Mouse (Mus musculus) heart, embryonic 13.5 days (tissue): ENCODE results near the gene Mroh7. TPM values are rescaled to one million over a fixed set of nuclear protein-coding genes. Genes with fewer than 3 reads are reported as not detected.
"Not testable (repeated sequence)": the region's sequence is repeated elsewhere in the genome, so short reads cannot be mapped to it uniquely, and the experiment has no call there.

Source experiments
- ATAC-seq: fragments of 200-750 bp; cut with Nextera tagmentation; 2 replicates; pipeline ENCODE4 v1.8.0; 2017; ENCODE audit warnings: moderate TSS enrichment; ENCODE audit not compliant: insufficient number of reproducible peaks, low FRiP score, low TSS enrichment; ENCODE audit errors: extremely low read depth
- H3K27ac ChIP-seq: fragments of 300-500 bp; sonication (generic); replicated peaks from 2 replicates; pipeline ENCODE4 v1.5.1; 2015; ENCODE audit warnings: moderate library complexity, mild to moderate bottlenecking, inconsistent platforms
- H3K27me3 ChIP-seq: fragments of 300-500 bp; sonication (generic); replicated peaks from 2 replicates; pipeline ENCODE4 v1.6.1; 2015; ENCODE audit warnings: mild to moderate bottlenecking, inconsistent platforms
- H3K36me3 ChIP-seq: fragments of 300-500 bp; sonication (generic); 2 replicates; pipeline ENCODE4 v1.6.1; 2015; ENCODE audit warnings: mild to moderate bottlenecking, inconsistent platforms
- H3K4me1 ChIP-seq: fragments of 300-500 bp; sonication (generic); 2 replicates; pipeline ENCODE4 v1.6.1; 2015; ENCODE audit warnings: inconsistent platforms
- H3K4me2 ChIP-seq: fragments of 300-500 bp; sonication (generic); 2 replicates; pipeline ENCODE4 v1.6.1; 2015; ENCODE audit warnings: inconsistent platforms, mild to moderate bottlenecking, moderate library complexity
- H3K4me3 ChIP-seq: fragments of 300-500 bp; sonication (generic); 2 replicates; pipeline ENCODE4 v1.5.1; 2015; ENCODE audit warnings: moderate library complexity, mild to moderate bottlenecking, inconsistent platforms
- H3K9ac ChIP-seq: fragments of 300-500 bp; sonication (generic); 2 replicates; pipeline ENCODE4 v1.6.1; 2015; ENCODE audit warnings: inconsistent platforms, mild to moderate bottlenecking, moderate library complexity
- H3K9me3 ChIP-seq: fragments of 300-500 bp; sonication (generic); 2 replicates; pipeline ENCODE4 v1.6.1; 2016; ENCODE audit warnings: inconsistent platforms
- WGBS: fragments of 180-500 bp; shearing (Covaris S2); methylation state at CpG from one replicate; pipeline ENCODE4 v1.1.7; 2015; ENCODE audit warnings: mixed read lengths; 5-methylcytosine and 5-hydroxymethylcytosine counted together
- polyA plus RNA-seq: library from polyadenylated mRNA; unstranded; fragments of >200 nt; fragmentation: Nextera tagmentation; extraction: Ambion mirVana; gene quantifications from 2 replicates; pipeline ENCODE4 v1.2.1, GENCODE M21; 2015

Gene Mroh7
- 0.43 and 0.49 TPM in 2 replicates for polyA plus RNA-seq

GRCm38 (mm10) chr4:106730814-106731213 is at the start of gene Mroh7:
Gene Mroh7, minus strand, starts transcription at chr4:106730925.
- Histone ChIP-seq H3K9me3 (no peaks in the 10 kb centered on the region), H3K9ac (no peak within 1 kb of the TSS), H3K27me3 (0 out of 2 replicates have a peak, but pooled peaks cover 3% of the 10 kb centered on the region), H3K27ac (no peak within 1 kb of the TSS), H3K36me3 (no peaks in the 10 kb centered on the region), H3K4me3 (no peak within 1 kb of the TSS), H3K4me1 (no peaks in the 10 kb centered on the region), H3K4me2 (no peak within 1 kb of the TSS)
- no peak for ATAC-seq
- 78% methylated on average over 7 of the region's 7 CpGs for WGBS

- Histone ChIP-seq H3K27me3 (no peaks in the 10 kb centered on the region), H3K4me2 (no peak overlapping the region), H3K9ac (no peak overlapping the region), H3K4me3 (no peak overlapping the region), H3K4me1 (peaks cover 58% of the 10 kb centered on the region), H3K27ac (0 out of 2 replicates have a peak overlapping the region, but pooled peaks have one; percentile 88), H3K9me3 (no peaks in the 10 kb centered on the region), H3K36me3 (no peaks in the 10 kb centered on the region)
- ATAC-seq = no peak
- WGBS = 47% methylated on average over 3 of the region's 3 CpGs
These were observed 49.3 kb upstream of the Mroh7 start for GRCm38 (mm10) chr4:106780045-106780444.

GRCm38 (mm10) chr4:106778116-106778788 is 47.5 kb upstream of the Mroh7 start:
- ATAC-seq = peak; percentile 70; the same call in 1 of the 2 replicates
- H3K4me3 ChIP-seq = no peak overlapping the region
- H3K27ac ChIP-seq = peak overlapping the region; percentile 88
- no peaks in the 10 kb centered on the region for H3K9me3 ChIP-seq
- peak overlapping the region; percentile 31 for H3K4me2 ChIP-seq
- H3K9ac ChIP-seq = peak overlapping the region; percentile 73
- WGBS = 45% methylated on average over 5 of the region's 5 CpGs
- H3K36me3 ChIP-seq = no peaks in the 10 kb centered on the region
- H3K27me3 ChIP-seq = no peaks in the 10 kb centered on the region
- H3K4me1 ChIP-seq = peaks cover 44% of the 10 kb centered on the region

- Histone ChIP-seq H3K9ac (no peak overlapping the region), H3K27me3 (no peaks in the 10 kb centered on the region)
- no peak for ATAC-seq
These were observed 46.3 kb upstream of the Mroh7 start for GRCm38 (mm10) chr4:106776998-106777397.

GRCm38 (mm10) chr4:106775767-106776166 is 45.0 kb upstream of the Mroh7 start:
- H3K4me2 ChIP-seq, H3K9ac ChIP-seq, ATAC-seq, H3K4me3 ChIP-seq, H3K27ac ChIP-seq, H3K9me3 ChIP-seq, H3K27me3 ChIP-seq, H3K36me3 ChIP-seq: not testable (repeated sequence)
- 81% methylated on average over 6 of the region's 6 CpGs for WGBS
- H3K4me1 ChIP-seq = peaks cover 36% of the 10 kb centered on the region

More at GRCm38 (mm10) chr4:106776998-106777397, 46.3 kb upstream of the Mroh7 start:
- Histone ChIP-seq H3K4me3 (no peak overlapping the region), H3K36me3 (no peaks in the 10 kb centered on the region), H3K9me3 (no peaks in the 10 kb centered on the region), H3K4me2 (no peak overlapping the region), H3K4me1 (peaks cover 36% of the 10 kb centered on the region), H3K27ac (no peak overlapping the region)
- 52% methylated on average over 3 of the region's 3 CpGs for WGBS

- H3K9ac ChIP-seq = no peak overlapping the region
- H3K36me3 ChIP-seq = no peaks in the 10 kb centered on the region
- H3K4me2 ChIP-seq = no peak overlapping the region
- H3K27me3 ChIP-seq = no peaks in the 10 kb centered on the region
- no peaks in the 10 kb centered on the region for H3K9me3 ChIP-seq
- ATAC-seq = no peak
- WGBS = 93% methylated on average over 1 of the region's 1 CpGs
- peaks cover 6% of the 10 kb centered on the region for H3K4me1 ChIP-seq
- no peak overlapping the region for H3K27ac ChIP-seq
- no peak overlapping the region for H3K4me3 ChIP-seq
These were observed 41.8 kb upstream of the Mroh7 start for GRCm38 (mm10) chr4:106772558-106772957.

- 74% methylated on average over 2 of the region's 2 CpGs for WGBS
- ATAC-seq = no peak
- H3K9ac ChIP-seq = no peak overlapping the region
These were observed 38.6 kb upstream of the Mroh7 start for GRCm38 (mm10) chr4:106769306-106769705.

GRCm38 (mm10) chr4:106764166-106764565 is 33.4 kb upstream of the Mroh7 start:
- Histone ChIP-seq H3K9me3 (no peaks in the 10 kb centered on the region), H3K36me3 (peaks cover 13% of the 10 kb centered on the region), H3K9ac (no peak overlapping the region), H3K4me2 (no peak overlapping the region), H3K27me3 (no peaks in the 10 kb centered on the region), H3K4me3 (no peak overlapping the region), H3K27ac (no peak overlapping the region), H3K4me1 (no peaks in the 10 kb centered on the region)
- no peak for ATAC-seq
- WGBS = 81% methylated on average over 7 of the region's 7 CpGs

More at GRCm38 (mm10) chr4:106769306-106769705, 38.6 kb upstream of the Mroh7 start:
- Histone ChIP-seq H3K4me1 (no peaks in the 10 kb centered on the region), H3K27me3 (no peaks in the 10 kb centered on the region), H3K4me2 (no peak overlapping the region), H3K36me3 (no peaks in the 10 kb centered on the region), H3K9me3 (no peaks in the 10 kb centered on the region), H3K4me3 (no peak overlapping the region), H3K27ac (no peak overlapping the region)

GRCm38 (mm10) chr4:106751726-106752125 is 21.0 kb upstream of the Mroh7 start:
- H3K4me1 ChIP-seq = peaks cover 8% of the 10 kb centered on the region
- H3K27ac ChIP-seq = no peak overlapping the region
- no peak for ATAC-seq
- 0 out of 2 replicates have a peak, but pooled peaks cover 8% of the 10 kb centered on the region for H3K36me3 ChIP-seq
- no peak overlapping the region for H3K9ac ChIP-seq
- no peaks in the 10 kb centered on the region for H3K27me3 ChIP-seq
- no peak overlapping the region for H3K4me2 ChIP-seq
- no peak overlapping the region for H3K4me3 ChIP-seq
- 92% methylated on average over 6 of the region's 6 CpGs for WGBS
- no peaks in the 10 kb centered on the region for H3K9me3 ChIP-seq

- Histone ChIP-seq H3K27ac (no peak overlapping the region), H3K4me1 (peaks cover 12% of the 10 kb centered on the region), H3K36me3 (0 out of 2 replicates have a peak, but pooled peaks cover 8% of the 10 kb centered on the region), H3K27me3 (no peaks in the 10 kb centered on the region), H3K4me3 (peak overlapping the region; percentile 28), H3K4me2 (peak overlapping the region; percentile 57), H3K9me3 (no peaks in the 10 kb centered on the region), H3K9ac (peak overlapping the region; percentile 61)
- no peak for ATAC-seq
- WGBS = 8% methylated on average over 7 of the region's 7 CpGs
These were observed 19.0 kb upstream of the Mroh7 start for GRCm38 (mm10) chr4:106749699-106750098.

- H3K27me3 ChIP-seq = no peaks in the 10 kb centered on the region
- H3K4me2 ChIP-seq = no peak overlapping the region
- H3K9me3 ChIP-seq = no peaks in the 10 kb centered on the region
- ATAC-seq = no peak
- H3K4me3 ChIP-seq = no peak overlapping the region
- 0 out of 2 replicates have a peak, but pooled peaks cover 8% of the 10 kb centered on the region for H3K36me3 ChIP-seq
- H3K9ac ChIP-seq = no peak overlapping the region
- no peak overlapping the region for H3K27ac ChIP-seq
- WGBS = 87% methylated on average over 1 of the region's 1 CpGs
- peaks cover 12% of the 10 kb centered on the region for H3K4me1 ChIP-seq
These were observed 16.4 kb upstream of the Mroh7 start for GRCm38 (mm10) chr4:106747001-106747580.
